Mouse (Mus musculus) small intestine, adult 2 months (tissue): ENCODE measurements around the gene Olfr633. TPM values are rescaled to one million over a fixed set of nuclear protein-coding genes. Genes with fewer than 3 reads are reported as not detected.
A peak's percentile ranks its signal among the peaks of the same experiment; 100 is the strongest.

Experiments used
- H3K27ac ChIP-seq: fragments of 200-500 bp; 2 replicates; pipeline ENCODE4 v1.5.1; 2012; ENCODE audit warnings: low read depth, low read length, control low read depth, inconsistent platforms; ENCODE audit not compliant: insufficient read depth
- H3K27me3 ChIP-seq: fragments of 200-500 bp; 2 replicates; pipeline ENCODE4 v1.6.1; 2012; ENCODE audit warnings: mild to moderate bottlenecking, moderate library complexity, low read length, inconsistent platforms; ENCODE audit not compliant: control insufficient read depth, insufficient read depth
- H3K36me3 ChIP-seq: fragments of 200-500 bp; 2 replicates; pipeline ENCODE4 v1.6.1; 2012; ENCODE audit warnings: mild to moderate bottlenecking, low read length, control low read depth, inconsistent platforms; ENCODE audit not compliant: control insufficient read depth, insufficient read depth
- H3K4me1 ChIP-seq: fragments of 200-500 bp; 2 replicates; pipeline ENCODE4 v1.6.1; 2012; ENCODE audit warnings: low read length, inconsistent platforms, mixed read lengths; ENCODE audit not compliant: control insufficient read depth, insufficient read depth, insufficient read length
- H3K4me3 ChIP-seq: fragments of 200-500 bp; 2 replicates; pipeline ENCODE4 v1.5.1; 2012; ENCODE audit warnings: low read depth, mild to moderate bottlenecking, control low read depth, inconsistent platforms, low read length, moderate library complexity
- CTCF ChIP-seq: fragments of 200-500 bp; IDR thresholded peaks from 2 replicates; pipeline ENCODE4 v1.5.1; 2012; ENCODE audit warnings: low read depth, mild to moderate bottlenecking, control low read depth, inconsistent platforms, low read length, moderate library complexity, mixed read lengths; ENCODE audit not compliant: insufficient replicate concordance, insufficient read length; ENCODE audit errors: extremely low read depth
- POLR2A ChIP-seq: fragments of 200-500 bp; IDR thresholded peaks from 2 replicates; pipeline ENCODE4 v1.6.1; 2012; ENCODE audit warnings: low read depth, mild to moderate bottlenecking, control low read depth, inconsistent platforms, low read length, moderate library complexity
- WGBS: fragments of 180-500 bp; shearing (Covaris S2); methylation state at CpG from one replicate; pipeline ENCODE4 v1.1.7; 2018; 5-methylcytosine and 5-hydroxymethylcytosine counted together
- polyA plus RNA-seq: library from polyadenylated mRNA; depleted of rRNA; stranded (reverse); fragments of >200 nt; gene quantifications from 2 replicates; pipeline ENCODE4 v1.2.3, GENCODE M21; 2012; rRNA removed

Gene Olfr633
- not detected in 2 replicates for polyA plus RNA-seq

DNA sequence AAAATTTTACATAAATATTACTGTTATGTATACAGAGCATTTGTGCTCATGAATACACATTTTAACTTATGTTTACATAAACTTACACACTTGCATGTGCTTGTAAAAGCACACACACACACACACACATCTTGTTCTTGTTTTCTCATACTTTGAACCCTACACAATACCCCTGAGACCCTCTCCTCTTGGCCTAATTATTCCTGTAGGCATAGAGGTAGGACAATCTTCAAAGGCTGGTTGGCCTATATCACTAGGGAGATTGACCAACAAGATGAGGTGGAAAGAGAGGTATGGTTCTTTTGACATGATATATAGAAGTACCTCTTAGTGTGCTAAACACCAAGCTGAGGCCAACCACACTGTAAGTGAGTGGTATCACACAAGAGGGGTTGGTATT, at the start of gene Olfr633:
Gene Olfr633 (plus strand): TSS at position 301 of the 400 bp plus-strand sequence.
- TF ChIP-seq CTCF (no peak), POLR2A (no peak)
- Histone ChIP-seq H3K4me3 (no peak within 1 kb of the TSS), H3K36me3 (no peaks in the 10 kb centered on the region), H3K4me1 (no peaks in the 10 kb centered on the region), H3K27ac (no peak within 1 kb of the TSS), H3K27me3 (no peaks in the 10 kb centered on the region)

DNA sequence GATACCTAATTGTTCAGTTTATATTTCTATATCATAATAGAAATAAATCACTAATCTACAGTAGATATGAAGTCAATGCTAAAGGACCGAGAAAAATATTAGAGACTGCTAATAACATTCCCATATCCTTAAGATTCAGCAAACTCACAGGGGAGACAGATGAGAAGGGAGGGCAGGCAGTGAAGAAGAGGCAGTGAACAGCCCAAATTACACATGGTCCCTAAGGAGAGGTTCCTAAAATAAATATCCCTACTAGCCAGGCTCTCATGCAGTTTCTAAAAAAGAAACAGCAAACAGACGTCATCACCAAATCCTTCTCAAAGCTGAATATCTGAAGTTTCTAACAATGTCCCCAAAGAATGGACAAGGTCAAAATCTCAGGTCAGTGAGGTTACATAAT, 41.0 kb upstream of the Olfr633 start, which contains the start of gene Olfr65:
Gene Olfr65 (plus strand): TSS at position 301 of the 400 bp plus-strand sequence.
- no peak within 1 kb of the TSS for H3K4me3 ChIP-seq
- no peaks in the 10 kb centered on the region for H3K36me3 ChIP-seq
- no peaks in the 10 kb centered on the region for H3K4me1 ChIP-seq
- H3K27me3 ChIP-seq: no peaks in the 10 kb centered on the region
- WGBS: 78% methylated on average over 2 of the region's 2 CpGs
- H3K27ac ChIP-seq: no peak within 1 kb of the TSS
- TF ChIP-seq POLR2A (no peak), CTCF (no peak)

DNA sequence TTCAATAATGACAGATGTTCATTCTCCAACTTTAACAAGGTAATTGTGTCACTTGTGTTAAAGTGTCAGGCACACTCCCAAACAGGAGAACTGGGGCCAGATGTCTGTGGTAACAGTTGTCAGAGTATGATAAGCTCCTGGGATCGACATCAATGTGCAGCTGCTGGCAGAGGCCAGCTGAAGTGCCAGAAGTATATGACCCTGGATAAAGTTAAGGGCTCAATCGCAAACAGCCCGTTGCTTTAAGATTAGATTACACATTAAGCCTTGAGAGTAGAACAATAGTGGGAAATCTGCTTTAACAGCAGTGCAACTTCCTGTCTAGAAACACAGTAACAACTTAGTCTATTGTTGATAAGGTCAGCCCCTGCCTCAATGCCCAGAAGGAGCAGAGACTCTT, 34.2 kb upstream of the Olfr633 start:
- Histone ChIP-seq H3K36me3 (no peaks in the 10 kb centered on the region), H3K4me3 (no peak overlapping the region), H3K27me3 (no peaks in the 10 kb centered on the region), H3K4me1 (no peaks in the 10 kb centered on the region), H3K27ac (no peak overlapping the region)
- WGBS: 6% methylated on average over 3 of the region's 3 CpGs
- no peak for TF ChIP-seq POLR2A
- no peak for TF ChIP-seq CTCF

DNA sequence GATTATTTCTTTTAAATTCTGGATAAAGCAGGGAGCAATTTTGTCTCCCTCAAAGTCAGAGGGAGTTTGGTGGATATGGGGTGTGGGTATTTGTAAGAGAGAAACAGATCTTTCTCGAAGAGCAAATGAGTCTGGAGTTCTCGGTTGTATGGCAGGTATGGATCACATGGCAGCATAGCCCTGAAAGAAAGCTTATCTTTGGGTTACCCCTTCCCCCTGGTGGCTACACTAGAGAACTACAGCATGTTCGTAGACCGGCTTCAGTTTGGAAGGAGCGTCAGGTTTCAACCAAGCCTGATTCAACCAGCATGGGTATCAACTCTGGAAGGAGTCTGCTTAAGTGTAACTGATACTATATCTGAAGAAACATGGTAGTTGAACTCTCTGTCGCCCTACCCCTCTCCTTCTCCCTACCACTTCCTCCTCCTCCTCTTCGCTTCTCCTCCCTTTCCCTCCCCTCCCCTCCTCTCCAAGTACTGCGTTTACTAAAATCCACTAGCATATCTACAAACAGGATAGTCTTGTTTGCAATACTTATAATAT, 31.2 kb upstream of the Olfr633 start:
- no peaks in the 10 kb centered on the region for H3K36me3 ChIP-seq
- no peaks in the 10 kb centered on the region for H3K4me1 ChIP-seq
- H3K4me3 ChIP-seq: no peak overlapping the region
- no peaks in the 10 kb centered on the region for H3K27me3 ChIP-seq
- TF ChIP-seq CTCF (0 out of 2 replicates have a peak, but pooled peaks have one; percentile 7), POLR2A (no peak)
- 73% methylated on average over 8 of the region's 8 CpGs for WGBS
- no peak overlapping the region for H3K27ac ChIP-seq

DNA sequence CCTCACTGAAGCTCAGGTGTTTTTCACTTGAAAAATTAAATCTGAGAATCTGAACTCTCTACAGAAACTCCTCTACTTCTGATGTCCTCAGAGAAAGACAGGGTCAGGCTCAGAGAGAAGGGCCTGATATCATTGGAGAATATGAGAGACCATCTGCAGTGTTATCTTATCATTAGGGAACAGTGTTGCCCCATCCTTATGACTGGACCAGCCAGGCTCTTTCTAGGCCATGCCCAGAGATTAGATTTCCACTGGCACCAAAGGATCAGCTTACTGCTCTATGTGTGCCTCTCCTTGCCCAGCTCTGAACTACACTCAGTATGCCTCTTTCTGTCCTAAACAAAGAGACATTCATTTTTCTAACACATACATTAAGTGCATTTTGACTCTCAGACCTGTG, 28.9 kb upstream of the Olfr633 start:
- no peaks in the 10 kb centered on the region for H3K36me3 ChIP-seq
- no peaks in the 10 kb centered on the region for H3K27me3 ChIP-seq
- TF ChIP-seq POLR2A (no peak), CTCF (no peak)
- no peak overlapping the region for H3K27ac ChIP-seq
- no peak overlapping the region for H3K4me3 ChIP-seq
- H3K4me1 ChIP-seq: no peaks in the 10 kb centered on the region

DNA sequence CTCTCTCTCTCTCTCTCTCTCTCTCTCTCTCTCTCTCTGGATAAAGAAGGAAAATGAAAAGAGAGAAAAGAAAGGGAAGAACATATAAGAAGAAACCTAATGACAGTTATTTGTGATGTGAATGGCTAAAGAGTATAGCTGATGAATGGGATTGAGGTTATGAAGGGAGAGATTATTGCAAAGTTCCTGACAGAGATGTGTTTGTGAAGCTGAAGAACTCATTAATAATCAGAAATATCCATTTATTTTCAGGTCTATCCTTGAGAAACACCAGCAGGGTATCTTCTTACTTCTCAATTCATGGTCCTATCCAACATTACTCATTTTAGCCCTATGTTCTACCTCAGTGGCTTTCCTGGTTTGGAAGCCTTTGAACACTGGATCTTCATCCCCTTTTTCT, 15.7 kb upstream of the Olfr633 start, which contains the start of gene Olfr631:
Gene Olfr631 (plus strand): TSS at position 301 of the 400 bp plus-strand sequence.
- Histone ChIP-seq H3K4me3 (no peak within 1 kb of the TSS), H3K36me3 (no peaks in the 10 kb centered on the region), H3K27ac (no peak within 1 kb of the TSS), H3K4me1 (no peaks in the 10 kb centered on the region), H3K27me3 (no peaks in the 10 kb centered on the region)
- TF ChIP-seq POLR2A (no peak), CTCF (no peak)

DNA sequence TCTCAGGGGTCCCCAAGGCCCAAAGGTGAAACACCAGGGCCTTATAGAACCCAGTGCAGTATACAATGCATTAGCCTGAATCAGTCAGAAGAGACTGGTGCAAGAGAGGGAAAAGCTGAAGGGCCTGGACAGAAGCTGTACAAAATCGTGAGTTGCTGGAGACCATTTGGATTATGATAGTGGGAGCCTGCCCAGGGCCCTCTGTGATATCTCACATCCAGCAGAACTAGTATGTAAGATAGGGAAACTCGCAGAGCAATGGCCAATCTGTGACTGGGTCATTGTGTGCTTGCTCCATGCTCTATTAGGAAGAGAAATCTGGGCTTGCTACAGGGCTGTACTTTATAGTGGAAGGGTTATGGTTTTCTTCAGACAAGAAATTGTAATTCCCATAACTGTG, 10.0 kb upstream of the Olfr633 start, which contains the start of gene Olfr632:
Gene Olfr632 (plus strand): TSS at position 84 of the 400 bp plus-strand sequence.
- H3K27ac ChIP-seq: no peak within 1 kb of the TSS
- WGBS: 67% methylated on average over 2 of the region's 2 CpGs
- no peaks in the 10 kb centered on the region for H3K36me3 ChIP-seq
- H3K4me1 ChIP-seq: no peaks in the 10 kb centered on the region
- TF ChIP-seq CTCF (no peak), POLR2A (no peak)
- no peak within 1 kb of the TSS for H3K4me3 ChIP-seq
- no peaks in the 10 kb centered on the region for H3K27me3 ChIP-seq
